Mouse (Mus musculus) hindbrain, embryonic 14.5 days (tissue): ENCODE measurements around the gene Rc3h1. TPM values are rescaled to one million over a fixed set of nuclear protein-coding genes. Genes with fewer than 3 reads are reported as not detected.
A peak's percentile ranks its signal among the peaks of the same experiment; 100 is the strongest.

Experiments
- ATAC-seq: fragments of 200-750 bp; cut with Nextera tagmentation; 2 replicates; pipeline ENCODE4 v1.8.0; 2017; ENCODE audit warnings: moderate number of reproducible peaks, mild to moderate bottlenecking, moderate TSS enrichment, moderate library complexity; ENCODE audit not compliant: low FRiP score
- DNase-seq: peaks from one replicate; pipeline ENCODE4 v3.0.0-alpha.2; 2015; ENCODE audit warnings: low spot score
- H3K27ac ChIP-seq: fragments of 300-500 bp; sonication (generic); 2 replicates; pipeline ENCODE4 v1.5.1; 2014; ENCODE audit warnings: mild to moderate bottlenecking, moderate library complexity
- H3K27me3 ChIP-seq: fragments of 300-500 bp; sonication (generic); 2 replicates; pipeline ENCODE4 v1.6.1; 2014; ENCODE audit warnings: mild to moderate bottlenecking, low read length, mixed read lengths; ENCODE audit not compliant: control insufficient read depth, insufficient read depth
- H3K36me3 ChIP-seq: fragments of 300-500 bp; sonication (generic); replicated peaks from 2 replicates; pipeline ENCODE4 v1.6.1; 2014; ENCODE audit not compliant: control insufficient read depth, insufficient read depth
- H3K4me1 ChIP-seq: fragments of 300-500 bp; sonication (generic); replicated peaks from 2 replicates; pipeline ENCODE4 v1.6.1; 2014; ENCODE audit warnings: antibody characterized with exemption, low read length, mixed read lengths; ENCODE audit not compliant: control insufficient read depth, insufficient read depth
- H3K4me2 ChIP-seq: fragments of 300-500 bp; sonication (generic); replicated peaks from 2 replicates; pipeline ENCODE4 v1.6.1; 2014; ENCODE audit warnings: mild to moderate bottlenecking, moderate library complexity
- H3K4me3 ChIP-seq: fragments of 300-500 bp; sonication (generic); replicated peaks from 2 replicates; pipeline ENCODE4 v1.5.1; 2014; ENCODE audit warnings: mild to moderate bottlenecking, low read length
- H3K9ac ChIP-seq: fragments of 300-500 bp; sonication (generic); 2 replicates; pipeline ENCODE4 v1.6.1; 2014
- H3K9me3 ChIP-seq: fragments of 300-500 bp; sonication (generic); 2 replicates; pipeline ENCODE4 v1.6.1; 2016; ENCODE audit warnings: low read length; ENCODE audit not compliant: control insufficient read depth
- WGBS: fragments of 180-500 bp; shearing (Covaris S2); extraction: QIAGEN DNeasy Blood & Tissue Kit; methylation state at CpG from one replicate; pipeline ENCODE4 v1.1.7; 2014; 5-methylcytosine and 5-hydroxymethylcytosine counted together
- polyA plus RNA-seq: library from polyadenylated mRNA; unstranded; fragments of >200 nt; fragmentation: Nextera tagmentation; extraction: Ambion mirVana; gene quantifications from 2 replicates; pipeline ENCODE4 v1.2.1, GENCODE M21; 2014

The Rc3h1 gene
- polyA plus RNA-seq, 1 experiment from 2014 or later = 9.1 TPM

GRCm38 (mm10) chr1:160921938-160922337, 15.7 kb downstream of the Rc3h1 start:
- Histone ChIP-seq H3K4me1 (no peaks in the 10 kb centered on the region), H3K4me3 (no peak overlapping the region), H3K36me3 (no peaks in the 10 kb centered on the region), H3K27me3 (no peaks in the 10 kb centered on the region), H3K27ac (no peak overlapping the region), H3K4me2 (no peak overlapping the region), H3K9me3 (no peaks in the 10 kb centered on the region), H3K9ac (no peak overlapping the region)
- WGBS = 97% methylated on average over 1 of the region's 1 CpGs
- DNase-seq = no peak
- no peak for ATAC-seq

- Histone ChIP-seq H3K4me1 (no peaks in the 10 kb centered on the region), H3K9ac (no peak overlapping the region), H3K36me3 (peaks cover 26% of the 10 kb centered on the region), H3K27ac (no peak overlapping the region), H3K4me3 (no peak overlapping the region), H3K27me3 (no peaks in the 10 kb centered on the region), H3K9me3 (no peaks in the 10 kb centered on the region), H3K4me2 (no peak overlapping the region)
- ATAC-seq (no peak), DNase-seq (no peak)
These were observed 25.1 kb downstream of the Rc3h1 start for GRCm38 (mm10) chr1:160931320-160931719.

GRCm38 (mm10) chr1:160933896-160934482, 27.8 kb downstream of the Rc3h1 start:
- Histone ChIP-seq H3K36me3 (peaks cover 41% of the 10 kb centered on the region), H3K4me1 (no peaks in the 10 kb centered on the region), H3K4me3 (no peak overlapping the region), H3K27me3 (no peaks in the 10 kb centered on the region), H3K4me2 (no peak overlapping the region), H3K27ac (no peak overlapping the region), H3K9me3 (no peaks in the 10 kb centered on the region), H3K9ac (no peak overlapping the region)
- ATAC-seq = no peak
- 68% methylated on average over 4 of the region's 4 CpGs for WGBS
- DNase-seq = peak; percentile 74

GRCm38 (mm10) chr1:160935551-160935950, 29.3 kb downstream of the Rc3h1 start:
- Histone ChIP-seq H3K9ac (no peak overlapping the region), H3K4me1 (no peaks in the 10 kb centered on the region), H3K27me3 (no peaks in the 10 kb centered on the region), H3K4me2 (no peak overlapping the region), H3K4me3 (no peak overlapping the region), H3K36me3 (peaks cover 51% of the 10 kb centered on the region), H3K9me3 (no peaks in the 10 kb centered on the region), H3K27ac (no peak overlapping the region)
- WGBS = 93% methylated on average over 6 of the region's 6 CpGs
- peak; percentile 55; the same call in 1 of the 2 replicates for ATAC-seq
- DNase-seq = no peak

- ATAC-seq (no peak), DNase-seq (no peak)
- no peak overlapping the region for H3K9ac ChIP-seq
- H3K27ac ChIP-seq = no peak overlapping the region
- no peaks in the 10 kb centered on the region for H3K27me3 ChIP-seq
- 91% methylated on average over 7 of the region's 7 CpGs for WGBS
- no peaks in the 10 kb centered on the region for H3K4me1 ChIP-seq
- no peak overlapping the region for H3K4me3 ChIP-seq
- no peak overlapping the region for H3K4me2 ChIP-seq
- H3K9me3 ChIP-seq = no peaks in the 10 kb centered on the region
- H3K36me3 ChIP-seq = peaks cover 88% of the 10 kb centered on the region
These were observed 57.0 kb downstream of the Rc3h1 start for GRCm38 (mm10) chr1:160963199-160963598.

- Histone ChIP-seq H3K36me3 (peaks cover 95% of the 10 kb centered on the region), H3K9me3 (no peaks in the 10 kb centered on the region), H3K27ac (no peak overlapping the region), H3K4me1 (no peaks in the 10 kb centered on the region), H3K9ac (no peak overlapping the region), H3K4me3 (no peak overlapping the region), H3K4me2 (no peak overlapping the region), H3K27me3 (no peaks in the 10 kb centered on the region)
- DNase-seq = no peak
- ATAC-seq = no peak
- WGBS = 100% methylated on average over 1 of the region's 1 CpGs
These were observed 61.0 kb downstream of the Rc3h1 start for GRCm38 (mm10) chr1:160967268-160967667.

GRCm38 (mm10) chr1:160968643-160969042, 62.4 kb downstream of the Rc3h1 start:
- Histone ChIP-seq H3K4me3 (no peak overlapping the region), H3K4me1 (no peaks in the 10 kb centered on the region), H3K27me3 (no peaks in the 10 kb centered on the region), H3K36me3 (peaks cover 94% of the 10 kb centered on the region), H3K27ac (no peak overlapping the region), H3K9ac (no peak overlapping the region), H3K9me3 (no peaks in the 10 kb centered on the region), H3K4me2 (no peak overlapping the region)
- DNase-seq (no peak), ATAC-seq (no peak)
- 88% methylated on average over 5 of the region's 5 CpGs for WGBS

GRCm38 (mm10) chr1:160978071-160978735, 72.0 kb downstream of the Rc3h1 start, which contains the start of gene Serpinc1:
Serpinc1 (plus strand) TSS chr1:160978585.
- 94% methylated on average over 4 of the region's 4 CpGs for WGBS
- no peaks in the 10 kb centered on the region for H3K27me3 ChIP-seq
- no peak for ATAC-seq
- H3K27ac ChIP-seq = no peak within 1 kb of the TSS
- H3K9ac ChIP-seq = no peak within 1 kb of the TSS
- H3K4me3 ChIP-seq = no peak within 1 kb of the TSS
- DNase-seq = no peak
- H3K36me3 ChIP-seq = peaks cover 12% of the 10 kb centered on the region; the same call in 1 of the 2 replicates
- no peaks in the 10 kb centered on the region for H3K9me3 ChIP-seq
- no peak within 1 kb of the TSS for H3K4me2 ChIP-seq
- no peaks in the 10 kb centered on the region for H3K4me1 ChIP-seq

GRCm38 (mm10) chr1:160980021-160980420, 73.8 kb downstream of the Rc3h1 start:
- WGBS = 78% methylated on average over 5 of the region's 5 CpGs
- no peak for ATAC-seq

More at GRCm38 (mm10) chr1:160980021-160980420, 73.8 kb downstream of the Rc3h1 start:
- no peak overlapping the region for H3K27ac ChIP-seq
- H3K4me1 ChIP-seq = no peaks in the 10 kb centered on the region
- no peaks in the 10 kb centered on the region for H3K27me3 ChIP-seq
- H3K9me3 ChIP-seq = no peaks in the 10 kb centered on the region
- H3K4me3 ChIP-seq = no peak overlapping the region
- no peak overlapping the region for H3K4me2 ChIP-seq
- peaks cover 5% of the 10 kb centered on the region; the same call in 1 of the 2 replicates for H3K36me3 ChIP-seq
- no peak overlapping the region for H3K9ac ChIP-seq
- no peak for DNase-seq
